Comparison of ENCODE assay signal across 23 mouse cellular contexts in the genomic region with DNA sequence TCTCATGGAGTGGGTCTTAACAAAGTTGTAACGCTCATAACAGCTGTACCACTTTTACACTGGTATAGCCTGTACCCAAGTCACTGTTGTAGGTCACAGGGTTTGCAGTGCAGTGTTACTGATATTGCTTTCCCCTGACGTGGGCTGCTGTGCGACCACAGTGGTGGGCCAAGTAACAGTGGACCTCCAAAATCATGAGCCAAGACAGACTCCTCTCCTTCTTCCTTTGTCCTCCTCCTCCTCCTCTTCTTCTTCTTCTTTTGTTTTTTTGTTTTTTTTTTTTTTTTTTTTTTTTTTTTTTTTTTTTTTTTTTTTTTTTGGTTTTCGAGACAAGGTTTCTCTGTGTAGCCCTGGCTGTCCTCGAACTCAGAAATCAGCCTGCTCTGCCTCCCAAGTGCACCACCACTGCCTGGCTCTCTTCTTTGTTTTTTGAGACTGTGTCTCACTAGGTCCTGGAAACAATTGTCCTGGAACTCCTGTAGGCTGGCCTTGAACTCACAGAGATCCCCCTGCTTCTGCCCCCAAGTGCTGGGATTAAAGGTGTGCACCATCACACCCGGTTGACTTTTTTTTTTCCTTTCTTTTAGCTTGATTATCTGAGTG. TPM values are rescaled to one million over a fixed set of nuclear protein-coding genes. Genes with fewer than 3 reads are reported as not detected.
DNase-seq lines count a peak whose midpoint lies in the region; ATAC-seq and TF ChIP-seq lines count a peak whose summit lies in the region.
"Had no signal": no experiment of that assay in that cellular context is flagged by ENCODE, and none has a peak within 500 bp of the region (broad histone marks: within the 10 kb centered on the region; RNA-seq: fewer than 3 reads in every experiment).

No protein-coding gene starts in this region.

- H3K36me3 ChIP-seq in CH12.LX (replicated peaks in 1 of 2; ENCODE audit: control insufficient read depth in 1 of 2, insufficient read depth in 1 of 2, low read length in 1 of 2) (no peaks in the 10 kb centered on the region), ES-E14 (ENCODE audit: control insufficient read depth, insufficient read depth, low read length, poor library complexity, severe bottlenecking) (no peaks in the 10 kb centered on the region)
- H3K36me3 ChIP-seq in hindbrain, embryonic 16.5 days (ENCODE audit: control insufficient read depth, insufficient read depth, low read length) = no peaks in the 10 kb centered on the region
- H3K36me3 ChIP-seq: G1E had no signal

- H3K79me2 ChIP-seq in CH12.LX (replicated peaks; ENCODE audit: control insufficient read depth, extremely low read depth, insufficient read depth, poor library complexity, severe bottlenecking) = no peaks in the 10 kb centered on the region

- no peak overlapping the region for H3K4me3 ChIP-seq in gastrocnemius, adult 2 months
- H3K4me3 ChIP-seq in CH12.LX (replicated peaks in 1 of 3; ENCODE audit: low read depth in 2 of 3, low read length in 2 of 3, poor library complexity in 1 of 3) = no peak overlapping the region
- no peak overlapping the region for H3K4me3 ChIP-seq in ES-E14 (ENCODE audit: insufficient read depth in 1 of 2, low read depth in 1 of 2, low read length in 2 of 2, poor library complexity in 1 of 2, severe bottlenecking in 1 of 2)
- no peak overlapping the region for H3K4me3 ChIP-seq in hindbrain, embryonic 16.5 days (ENCODE audit: low read length)

- TF ChIP-seq POLR2A in CH12.LX (IDR thresholded peaks at IDR 0.05; ENCODE audit: low read depth, low read length) = no peak

- 89% methylated on average over 6 of the region's 6 CpGs for WGBS in hindbrain, embryonic 16.5 days

- no peak for ATAC-seq in hindbrain, embryonic 16.5 days
- ATAC-seq: activated CD4-positive, CD25-positive, alpha-beta regulatory T cell, adult 4 months; CD4-positive, CD25-positive, alpha-beta regulatory T cell, adult 4 months; Patski had no signal

- no peak for TF ChIP-seq EP300 in CH12.LX (IDR thresholded peaks at IDR 0.05; ENCODE audit: low read length)

- H3K27ac ChIP-seq in gastrocnemius, adult 2 months = no peak overlapping the region
- H3K27ac ChIP-seq in CH12.LX (ENCODE audit: insufficient read depth, low read depth) = no peak overlapping the region
- no peak overlapping the region for H3K27ac ChIP-seq in ES-E14 (ENCODE audit: insufficient read depth, low read depth, low read length, poor library complexity, severe bottlenecking)
- H3K27ac ChIP-seq in hindbrain, embryonic 16.5 days (ENCODE audit: low read depth, low read length) = no peak overlapping the region

- TF ChIP-seq RAD21 in CH12.LX (IDR thresholded peaks at IDR 0.05; ENCODE audit: low read depth, low read length) = no peak

- H3K4me1 ChIP-seq in CH12.LX (ENCODE audit: control insufficient read depth in 1 of 2, insufficient read depth in 2 of 2) = no peaks in the 10 kb centered on the region
- H3K4me1 ChIP-seq in ES-E14 (ENCODE audit: control insufficient read depth in 2 of 2, insufficient read depth in 2 of 2, low read length in 2 of 2, poor library complexity in 1 of 2) = peaks cover 5 to 15% of the 10 kb centered on the region in 2 experiments
- no peaks in the 10 kb centered on the region for H3K4me1 ChIP-seq in hindbrain, embryonic 16.5 days (ENCODE audit: control insufficient read depth, insufficient read depth, low read depth, low read length)

- intact Hi-C loops in gastrocnemius, adult 2 months (cut with DNase I) = no loop called here
- intact Hi-C loops in gastrocnemius, postnatal 14 days (cut with DNase I; ENCODE audit: low total_unique reads) = no loop called here

- dilution Hi-C loops in CH12.LX (cut with MboI; ENCODE audit: extremely low pct_ligation_motif_present, extremely low pct_unique_long_range_greater_than_20kb, low sequenced_read_pairs) = no loop called here

- no peak for TF ChIP-seq CTCF in gastrocnemius, adult 2 months (IDR thresholded peaks at IDR 0.05)
- no peak for TF ChIP-seq CTCF in CH12.LX (conservative IDR thresholded peaks at IDR 0.05 in 1 of 2, IDR thresholded peaks at IDR 0.05 in 1 of 2; ENCODE audit: low read depth in 2 of 2, low read length in 2 of 2)

- H3K9ac ChIP-seq in CH12.LX (ENCODE audit: insufficient read depth, low read depth) = no peak overlapping the region
- no peak overlapping the region for H3K9ac ChIP-seq in ES-E14 (ENCODE audit: insufficient read depth, low read depth, low read length, poor library complexity, severe bottlenecking)
- no peak overlapping the region for H3K9ac ChIP-seq in hindbrain, embryonic 16.5 days (ENCODE audit: low read depth, low read length)

- DNase-seq in gastrocnemius, adult 2 months = peak; percentile 1
- DNase-seq in gastrocnemius, postnatal 14 days = no peak
- DNase-seq in CH12.LX (ENCODE audit: extremely low read depth) (no peak), ES-E14 (ENCODE audit: low read depth, low spot score) (no peak)
- DNase-seq in layer of hippocampus, postnatal 10 days (ENCODE audit: low spot score in 2 of 2) = no peak
- DNase-seq: adrenal gland, adult 2 months; adrenal gland, adult 8-10 months; adrenal gland, postnatal 10 days; adrenal gland, postnatal 14 days; adrenal gland, postnatal 25 days; adrenal gland, postnatal 36 days; B cell, adult 2 months; cerebellum, adult 11 months; cerebellum, adult 11-12 months; cerebellum, adult 18-20 months; cerebellum, adult 2 months; cerebellum, adult 8-10 months had no signal

- in situ Hi-C loops in CH12.LX (cut with MboI; ENCODE audit: low pct_ligation_motif_present, low pct_unique_long_range_greater_than_20kb, low sequenced_read_pairs) (no loop called here), ES-E14 (cut with MboI; ENCODE audit: low sequenced_read_pairs in 2 of 2, unreplicated experiment in 2 of 2) (no loop called here)

- H3K9me3 ChIP-seq in CH12.LX (replicated peaks; ENCODE audit: low read length) = peaks cover 3% of the 10 kb centered on the region
- H3K9me3 ChIP-seq in ES-E14 (ENCODE audit: control insufficient read depth, insufficient read depth, low read depth, low read length) = no peaks in the 10 kb centered on the region
- no peaks in the 10 kb centered on the region for H3K9me3 ChIP-seq in hindbrain, embryonic 16.5 days (ENCODE audit: control insufficient read depth, low read length)
- H3K9me3 ChIP-seq: G1E had no signal

- no peak overlapping the region for H3K4me2 ChIP-seq in CH12.LX (ENCODE audit: insufficient read depth, low read depth, poor library complexity, severe bottlenecking)
- H3K4me2 ChIP-seq in hindbrain, embryonic 16.5 days (ENCODE audit: low read length) = no peak overlapping the region

- peaks cover 28% of the 10 kb centered on the region for H3K27me3 ChIP-seq in CH12.LX (replicated peaks)
- no peaks in the 10 kb centered on the region for H3K27me3 ChIP-seq in hindbrain, embryonic 16.5 days (replicated peaks; ENCODE audit: control insufficient read depth, insufficient read depth, low read length)
- H3K27me3 ChIP-seq: Patski had no signal

TF ChIP-seq in CH12.LX, 34 proteins besides CTCF, POLR2A, EP300 and RAD21:
- TF ChIP-seq RCOR1 (conservative IDR thresholded peaks at IDR 0.05; ENCODE audit: low read depth, low read length) (no peak), ZNF384 (IDR thresholded peaks at IDR 0.05; ENCODE audit: low read depth, low read length) (peak; percentile 61)

TF ChIP-seq in ES-E14, 5 proteins besides CTCF, POLR2A, EP300 and RAD21:
- no peak for TF ChIP-seq ZC3H11A (IDR thresholded peaks at IDR 0.05; ENCODE audit: borderline replicate concordance, low read depth, low read length)
- TF ChIP-seq ZNF384 (IDR thresholded peaks at IDR 0.05; ENCODE audit: low read depth, low read length) = peak; percentile 90
TF ChIP-seq in ES-E14: peak in this region for 1.

RNA-seq across cellular contexts. Expression of a gene that starts 41.4 kb away (rescaled TPM):
- total RNA-seq in gastrocnemius, adult 2 months (2021) = 10 to 100 TPM; 17.3 to 18.3 TPM
- 10 to 100 TPM; 14.0 to 15.3 TPM for total RNA-seq in gastrocnemius, postnatal 14 days (2021)
- total RNA-seq in CH12.LX (2012; rRNA removed) (32.9 and 35.5 TPM in 2 replicates), CH12.LX (2014; rRNA removed) (36.8 and 43.3 TPM in 2 replicates), ES-E14 (2012; rRNA removed) (13.7 and 22.9 TPM in 2 replicates)
- 35.1 and 41.6 TPM in 2 replicates for polyA plus RNA-seq in CH12.LX (2012; ENCODE audit: insufficient read length, low read depth)
- total RNA-seq in layer of hippocampus, postnatal 10 days (2021) = 10 to 100 TPM; 25.0 to 28.3 TPM
- polyA plus RNA-seq in hindbrain, embryonic 16.5 days (2015; fragmentation: Nextera tagmentation; extraction: Ambion mirVana) = 40.3 and 40.4 TPM in 2 replicates

RNA-seq across cellular contexts. Expression of a gene that starts 58.1 kb away (rescaled TPM):
- 1 to 10 TPM in 1 of 2 experiments, under 1 TPM in 1; 0.74 to 6.3 TPM for total RNA-seq in gastrocnemius, adult 2 months (2021)
- total RNA-seq in gastrocnemius, postnatal 14 days (2021) = 1 to 10 TPM; 1.5 to 1.8 TPM
- total RNA-seq in CH12.LX (2012; rRNA removed) (0.17 and 0.30 TPM in 2 replicates), CH12.LX (2014; rRNA removed) (0.13 and 0.14 TPM in 2 replicates), ES-E14 (2012; rRNA removed) (0.48 and 0.85 TPM in 2 replicates)
- polyA plus RNA-seq in CH12.LX (2012; ENCODE audit: insufficient read length, low read depth) = 0.15 TPM in 1 of 2 replicates, not detected in the other
- total RNA-seq in layer of hippocampus, postnatal 10 days (2021) = 10 to 100 TPM; 12.2 to 14.2 TPM
- 1.4 TPM in 2 replicates for polyA plus RNA-seq in hindbrain, embryonic 16.5 days (2015; fragmentation: Nextera tagmentation; extraction: Ambion mirVana)
- total RNA-seq: MEL had no signal
- polyA plus RNA-seq: G1E had no signal
